Mouse (Mus musculus): ENCODE data around the gene Sppl2a. TPM values are rescaled to one million over a fixed set of nuclear protein-coding genes. Genes with fewer than 3 reads are reported as not detected.
"Not testable (repeated sequence)": the region's sequence is repeated elsewhere in the genome, so short reads cannot be mapped to it uniquely, and the experiment has no call there.

Sppl2a gene
- total and polyA plus RNA-seq, 2 experiments from 2014 or later: 30.5 to 55.3 TPM

DNA sequence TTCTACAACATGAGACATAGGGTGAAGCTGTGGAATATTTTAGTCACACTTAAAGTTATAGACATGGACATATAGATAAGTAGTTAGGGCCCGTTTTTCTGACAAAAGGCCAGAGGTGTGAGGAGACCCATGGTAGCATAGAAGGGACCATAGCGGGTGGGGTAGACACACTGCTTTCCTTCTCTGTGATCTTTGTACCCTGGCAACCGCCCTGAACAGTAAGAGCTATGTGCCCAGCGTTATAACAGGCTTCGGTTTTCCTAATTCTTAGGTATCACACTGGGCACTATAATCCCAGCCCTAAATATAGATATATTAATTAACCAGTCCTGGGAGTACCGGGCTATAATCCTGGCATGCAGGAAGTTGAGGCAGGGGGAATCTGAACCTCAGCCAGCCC, 36.1 kb downstream of the Sppl2a start:
- Histone ChIP-seq H3K27ac (ENCODE audit: low read depth, low read length) (no peak overlapping the region), H3K9ac (no peak overlapping the region), H3K4me3 (ENCODE audit: low read depth, low read length) (no peak overlapping the region), H3K36me3 (ENCODE audit: insufficient read depth) (peaks cover 15% of the 10 kb centered on the region), H3K27me3 (ENCODE audit: insufficient read depth, low read length) (no peaks in the 10 kb centered on the region), H3K9me3 (ENCODE audit: low read length) (no peaks in the 10 kb centered on the region), H3K4me1 (ENCODE audit: insufficient read depth) (no peaks in the 10 kb centered on the region), H3K4me2 (ENCODE audit: low read depth) (no peak overlapping the region)
- 79% methylated on average over 6 of the region's 6 CpGs for WGBS
- DNase-seq: no peak
- no peak for TF ChIP-seq CTCF (IDR thresholded peaks at IDR 0.05; ENCODE audit: low read depth)
- no peak for ATAC-seq

DNA sequence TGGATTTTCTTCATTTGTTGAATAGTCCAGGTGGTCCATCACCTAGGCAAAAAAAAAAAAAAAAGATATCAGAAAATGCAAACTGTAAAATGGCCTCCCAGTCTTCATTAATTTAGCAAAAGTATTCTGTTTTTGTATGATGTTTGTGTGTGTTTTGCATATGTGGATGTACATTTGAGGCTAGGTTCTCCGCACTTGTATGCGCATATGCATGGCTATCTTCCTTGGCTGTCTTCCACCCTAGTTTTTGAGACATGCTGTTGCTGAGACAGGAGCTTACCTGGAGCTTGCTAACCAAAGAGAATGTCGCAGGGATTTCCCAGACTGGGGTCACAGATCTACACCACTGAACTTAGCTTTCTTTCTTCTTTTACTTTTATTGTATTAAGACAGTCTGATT, 38.8 kb downstream of the Sppl2a start:
- no peaks in the 10 kb centered on the region for H3K9me3 ChIP-seq (ENCODE audit: low read length)
- no peak overlapping the region for H3K27ac ChIP-seq (ENCODE audit: low read depth, low read length)
- no peak for DNase-seq
- no peaks in the 10 kb centered on the region for H3K27me3 ChIP-seq (ENCODE audit: insufficient read depth, low read length)
- H3K4me1 ChIP-seq (ENCODE audit: insufficient read depth): no peaks in the 10 kb centered on the region
- peaks cover 10% of the 10 kb centered on the region; the same call in 1 of the 2 replicates for H3K36me3 ChIP-seq (ENCODE audit: insufficient read depth)
- no peak overlapping the region for H3K4me2 ChIP-seq (ENCODE audit: low read depth)
- WGBS: 88% methylated on average over 3 of the region's 3 CpGs
- ATAC-seq: no peak
- H3K9ac ChIP-seq: no peak overlapping the region
- TF ChIP-seq CTCF (IDR thresholded peaks at IDR 0.05; ENCODE audit: low read depth): no peak
- H3K4me3 ChIP-seq (ENCODE audit: low read depth, low read length): no peak overlapping the region

DNA sequence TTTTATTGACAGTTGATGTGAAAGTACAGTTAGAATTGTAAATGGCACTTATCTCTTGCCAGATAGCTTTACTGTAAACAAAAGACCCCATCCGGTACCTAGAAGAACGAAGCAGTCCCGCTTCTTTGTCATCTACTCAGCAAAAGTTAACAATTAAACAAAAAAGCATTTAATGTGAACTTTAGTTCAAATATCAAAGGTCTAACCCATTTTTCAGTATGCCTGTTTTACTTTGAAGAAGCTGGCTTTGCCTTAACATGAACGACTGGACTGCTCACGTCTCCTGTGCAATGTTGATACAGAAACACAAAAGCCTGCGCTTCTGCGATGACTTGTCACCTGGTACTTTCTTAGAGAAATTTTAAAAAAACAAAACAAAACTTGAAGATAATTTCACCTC, 40.7 kb downstream of the Sppl2a start:
- WGBS: 90% methylated on average over 7 of the region's 7 CpGs
- no peak for DNase-seq
- no peaks in the 10 kb centered on the region for H3K27me3 ChIP-seq (ENCODE audit: insufficient read depth, low read length)
- H3K9me3 ChIP-seq (ENCODE audit: low read length): no peaks in the 10 kb centered on the region
- no peak overlapping the region for H3K4me3 ChIP-seq (ENCODE audit: low read depth, low read length)
- no peak for TF ChIP-seq CTCF (IDR thresholded peaks at IDR 0.05; ENCODE audit: low read depth)
- H3K27ac ChIP-seq (ENCODE audit: low read depth, low read length): no peak overlapping the region
- H3K36me3 ChIP-seq (ENCODE audit: insufficient read depth): peaks cover 10% of the 10 kb centered on the region; the same call in 1 of the 2 replicates
- H3K9ac ChIP-seq: no peak overlapping the region
- no peak for ATAC-seq
- H3K4me2 ChIP-seq (ENCODE audit: low read depth): no peak overlapping the region
- no peaks in the 10 kb centered on the region for H3K4me1 ChIP-seq (ENCODE audit: insufficient read depth)

DNA sequence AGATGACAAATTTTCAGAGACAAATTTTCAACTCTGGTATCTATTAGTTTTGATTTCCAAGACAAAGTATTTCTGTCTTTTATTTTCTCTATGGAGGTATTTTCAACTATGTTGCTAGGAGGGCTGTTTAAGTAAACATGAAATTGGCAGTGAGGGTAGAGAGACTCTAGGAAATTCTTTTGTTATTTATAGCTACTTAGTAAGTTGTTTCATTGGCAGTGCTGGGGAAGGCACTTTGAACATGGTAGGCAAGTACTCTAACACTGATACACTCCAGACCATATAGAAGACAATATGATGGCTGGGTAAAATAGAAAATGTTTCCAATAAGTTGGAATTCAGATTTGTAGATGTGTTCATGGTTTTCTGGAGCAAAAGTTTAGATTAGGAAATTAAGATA, 41.3 kb downstream of the Sppl2a start:
- Histone ChIP-seq H3K4me1 (ENCODE audit: insufficient read depth) (no peaks in the 10 kb centered on the region), H3K4me2 (ENCODE audit: low read depth) (no peak overlapping the region), H3K4me3 (ENCODE audit: low read depth, low read length) (no peak overlapping the region), H3K27ac (ENCODE audit: low read depth, low read length) (no peak overlapping the region), H3K9me3 (ENCODE audit: low read length) (no peaks in the 10 kb centered on the region), H3K9ac (no peak overlapping the region), H3K27me3 (ENCODE audit: insufficient read depth, low read length) (no peaks in the 10 kb centered on the region), H3K36me3 (ENCODE audit: insufficient read depth) (peaks cover 10% of the 10 kb centered on the region; the same call in 1 of the 2 replicates)
- TF ChIP-seq CTCF (IDR thresholded peaks at IDR 0.05; ENCODE audit: low read depth): no peak
- DNase-seq: no peak
- no peak for ATAC-seq

DNA sequence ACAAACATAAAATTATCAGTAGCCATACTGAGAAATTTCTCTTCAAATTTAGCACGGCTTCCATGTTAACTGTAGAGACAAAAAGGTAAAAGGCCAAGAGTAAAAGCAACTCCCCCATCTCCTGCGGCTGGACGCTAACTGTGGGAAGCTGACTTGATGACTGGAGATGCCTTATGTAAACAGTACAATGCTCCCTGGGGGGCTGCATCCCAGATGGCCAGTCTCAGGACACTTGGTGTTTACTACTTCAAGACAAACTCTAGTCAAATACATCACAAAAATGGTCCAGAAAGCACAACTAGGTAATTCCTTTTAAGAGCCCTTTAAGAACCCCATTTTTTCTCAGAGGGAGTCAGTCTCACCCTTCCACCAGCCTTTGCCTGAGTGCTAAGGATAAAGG, 45.9 kb downstream of the Sppl2a start:
- Histone ChIP-seq H3K9me3 (ENCODE audit: low read length) (no peaks in the 10 kb centered on the region), H3K36me3 (ENCODE audit: insufficient read depth) (0 out of 2 replicates have a peak, but pooled peaks cover under 1% of the 10 kb centered on the region), H3K4me2 (ENCODE audit: low read depth) (no peak overlapping the region), H3K27ac (ENCODE audit: low read depth, low read length) (no peak overlapping the region), H3K9ac (no peak overlapping the region), H3K27me3 (ENCODE audit: insufficient read depth, low read length) (no peaks in the 10 kb centered on the region), H3K4me1 (ENCODE audit: insufficient read depth) (no peaks in the 10 kb centered on the region), H3K4me3 (ENCODE audit: low read depth, low read length) (no peak overlapping the region)
- 77% methylated on average over 3 of the region's 3 CpGs for WGBS
- ATAC-seq (no peak), DNase-seq (no peak)
- no peak for TF ChIP-seq CTCF (IDR thresholded peaks at IDR 0.05; ENCODE audit: low read depth)

DNA sequence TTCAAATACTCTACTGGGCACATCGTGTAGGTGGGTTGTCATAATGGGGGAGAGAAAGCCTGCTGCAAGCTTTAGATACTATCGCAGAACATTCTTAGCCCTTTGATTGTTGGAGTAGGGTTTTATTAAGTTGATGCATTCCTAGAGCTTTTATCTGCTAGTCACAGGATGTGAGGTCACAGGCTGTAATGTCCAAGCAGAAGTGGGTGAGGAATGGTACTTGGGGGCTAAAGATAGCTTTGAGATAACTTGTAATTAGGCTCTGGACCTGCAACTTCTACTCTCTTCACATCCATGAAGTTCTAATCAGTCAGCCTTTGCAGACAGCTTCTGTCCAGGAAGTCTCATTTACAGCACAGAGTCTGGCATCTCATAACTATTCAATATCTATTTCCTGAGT, 47.2 kb downstream of the Sppl2a start:
- no peak overlapping the region for H3K4me2 ChIP-seq (ENCODE audit: low read depth)
- no peak for DNase-seq
- H3K9me3 ChIP-seq (ENCODE audit: low read length): no peaks in the 10 kb centered on the region
- H3K27ac ChIP-seq (ENCODE audit: low read depth, low read length): no peak overlapping the region
- no peaks in the 10 kb centered on the region for H3K36me3 ChIP-seq (ENCODE audit: insufficient read depth)
- H3K9ac ChIP-seq: no peak overlapping the region
- no peak for ATAC-seq
- no peak for TF ChIP-seq CTCF (IDR thresholded peaks at IDR 0.05; ENCODE audit: low read depth)
- no peak overlapping the region for H3K4me3 ChIP-seq (ENCODE audit: low read depth, low read length)
- 85% methylated on average over 2 of the region's 2 CpGs for WGBS
- H3K27me3 ChIP-seq (ENCODE audit: insufficient read depth, low read length): no peaks in the 10 kb centered on the region
- H3K4me1 ChIP-seq (ENCODE audit: insufficient read depth): no peaks in the 10 kb centered on the region

DNA sequence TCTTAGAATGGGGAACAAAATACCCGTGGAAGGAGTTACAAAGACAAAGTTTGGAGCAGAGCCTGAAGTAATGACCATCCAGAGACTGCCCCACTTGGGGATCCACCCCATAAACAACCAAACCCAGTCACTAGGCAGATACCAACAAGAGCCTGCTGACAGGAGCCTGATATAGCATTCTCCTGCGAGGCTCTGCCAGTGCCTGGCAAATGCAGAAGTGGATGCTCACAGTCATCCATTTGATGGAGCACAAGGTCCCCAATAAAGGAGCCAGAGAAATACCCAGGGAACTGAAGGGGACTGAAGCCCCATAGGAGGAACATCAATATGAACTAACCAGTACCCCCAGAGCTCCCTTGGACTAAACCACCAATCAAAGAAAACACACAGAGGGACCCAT, 50.3 kb downstream of the Sppl2a start:
- H3K36me3 ChIP-seq (ENCODE audit: insufficient read depth); H3K9ac ChIP-seq; H3K27me3 ChIP-seq (ENCODE audit: insufficient read depth, low read length); ATAC-seq; H3K4me2 ChIP-seq (ENCODE audit: low read depth); H3K27ac ChIP-seq (ENCODE audit: low read depth, low read length); H3K4me3 ChIP-seq (ENCODE audit: low read depth, low read length); DNase-seq; H3K4me1 ChIP-seq (ENCODE audit: insufficient read depth); H3K9me3 ChIP-seq (ENCODE audit: low read length): not testable (repeated sequence)
- WGBS: 62% methylated on average over 2 of the region's 2 CpGs

DNA sequence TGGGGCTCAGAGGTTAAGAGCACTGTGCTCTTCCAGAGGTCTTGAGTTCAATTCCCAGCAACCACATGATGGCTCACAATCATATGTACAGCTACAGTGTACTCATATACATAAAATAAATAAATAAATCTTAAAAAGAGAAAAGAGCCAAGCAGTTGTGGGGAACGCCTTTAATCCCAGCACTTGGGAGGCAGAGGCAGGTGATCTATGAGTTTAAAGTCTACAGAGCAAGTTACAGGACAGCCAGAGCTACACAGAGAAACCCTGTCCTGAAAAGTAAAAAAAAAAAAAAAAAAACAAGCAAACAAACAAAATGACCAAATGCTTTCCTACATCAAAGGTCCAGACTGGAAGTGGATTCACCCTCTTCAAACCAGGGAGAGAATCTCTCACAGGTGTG, 55.0 kb downstream of the Sppl2a start:
- DNase-seq (no peak), ATAC-seq (no peak)
- Histone ChIP-seq H3K27me3 (ENCODE audit: insufficient read depth, low read length) (no peaks in the 10 kb centered on the region), H3K27ac (ENCODE audit: low read depth, low read length) (no peak overlapping the region), H3K9ac (no peak overlapping the region), H3K36me3 (ENCODE audit: insufficient read depth) (no peaks in the 10 kb centered on the region), H3K4me2 (ENCODE audit: low read depth) (no peak overlapping the region), H3K4me1 (ENCODE audit: insufficient read depth) (peaks cover 11% of the 10 kb centered on the region; the same call in 1 of the 2 replicates), H3K9me3 (ENCODE audit: low read length) (no peaks in the 10 kb centered on the region), H3K4me3 (ENCODE audit: low read depth, low read length) (no peak overlapping the region)
- no peak for TF ChIP-seq CTCF (IDR thresholded peaks at IDR 0.05; ENCODE audit: low read depth)
- 93% methylated on average over 1 of the region's 1 CpGs for WGBS
